Mouse (Mus musculus) thymus, postnatal 36 days (tissue): ENCODE measurements around the gene Sin3b.
"Not testable (repeated sequence)": the region's sequence is repeated elsewhere in the genome, so short reads cannot be mapped to it uniquely, and the experiment has no call there.

Experiments used
- DNase-seq, 2 experiments: peaks; one replicate each; pipeline ENCODE4 v3.0.0; 2022; ENCODE audit warnings: mixed read lengths in 2 of 2

The Sin3b gene

DNA sequence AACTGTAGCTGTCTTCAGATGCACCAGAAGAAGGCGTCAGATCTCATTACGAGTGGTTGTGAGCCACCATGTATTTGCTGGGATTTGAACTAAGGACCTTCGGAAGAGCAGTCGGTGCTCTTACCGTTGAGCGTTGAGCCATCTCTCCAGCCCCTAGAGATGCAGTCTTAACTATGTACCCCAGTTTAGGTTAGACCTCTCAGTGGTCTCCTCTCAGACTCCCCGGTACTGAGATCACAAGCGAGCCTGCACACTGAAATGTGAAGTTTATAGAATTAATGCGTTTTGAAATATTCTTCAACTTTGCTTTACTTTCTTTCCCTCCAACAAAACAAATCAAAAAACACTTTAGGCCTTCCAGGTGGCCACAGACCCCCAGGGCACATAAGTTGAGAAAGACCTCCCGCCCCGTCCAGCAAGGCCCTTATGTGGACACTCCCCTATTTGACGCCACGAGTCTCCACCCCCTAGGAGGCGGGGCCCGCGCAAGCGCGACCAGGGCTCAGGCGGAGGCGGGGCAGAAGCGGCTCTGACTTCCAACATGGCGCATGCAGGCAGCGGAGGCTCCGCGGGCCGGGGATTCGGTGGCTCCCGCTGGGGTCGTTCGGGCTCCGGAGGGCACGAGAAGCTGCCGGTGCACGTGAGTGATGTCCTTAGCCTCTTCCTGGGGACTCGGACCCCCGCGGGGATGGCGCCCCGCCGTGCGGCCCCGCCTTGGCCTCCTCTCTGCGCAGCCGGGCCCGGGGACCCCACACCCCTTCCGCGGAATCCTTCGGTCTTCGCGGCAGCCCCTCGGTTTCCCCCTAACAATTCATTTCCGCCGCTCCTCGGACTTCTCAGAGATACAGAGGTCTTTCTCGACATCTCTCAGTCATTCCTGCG is at the start of gene Sin3b:
Sin3b (plus strand) TSS at position 517 of the 882 bp plus-strand sequence.
- peak; percentile 94 to 97 for DNase-seq

DNA sequence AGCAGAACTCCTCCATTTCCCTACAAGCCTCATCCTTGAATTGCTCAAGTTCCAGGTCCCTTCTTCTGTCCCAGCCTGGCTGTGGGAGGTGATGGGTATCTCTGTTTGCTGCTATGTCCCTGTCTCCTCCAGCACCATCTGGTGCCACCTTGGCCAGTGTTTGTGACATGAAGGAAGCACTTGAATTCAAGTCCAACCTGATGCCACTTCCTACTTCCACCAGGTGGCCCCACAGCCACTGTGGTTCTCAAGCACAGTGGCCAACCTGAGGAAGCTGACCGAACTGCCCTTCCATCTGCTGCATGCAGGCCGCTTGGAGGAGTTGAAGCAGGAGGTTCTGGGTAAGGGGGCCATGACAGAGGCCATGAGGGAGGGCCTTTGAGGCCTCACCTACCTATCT is 48.9 kb upstream of the Sin3b start:
- no peak for DNase-seq

DNA sequence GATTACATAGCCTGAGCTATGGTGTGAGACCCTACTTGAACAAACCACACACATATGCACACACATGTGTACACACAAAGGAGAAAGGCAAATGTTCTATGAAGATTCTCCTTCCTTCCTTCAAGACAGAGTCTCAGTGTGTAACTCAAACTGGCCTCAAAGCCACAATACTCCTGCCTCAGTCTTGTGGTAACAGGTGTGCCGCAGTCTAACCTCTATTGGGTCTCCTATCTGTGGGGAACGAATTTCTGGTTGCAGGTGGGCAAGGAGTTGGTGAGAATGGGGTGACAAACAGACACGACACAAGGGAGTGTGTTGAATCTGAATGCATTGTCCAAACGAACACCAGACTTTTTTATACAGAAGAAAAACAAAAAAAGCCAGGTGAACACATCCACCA is 46.6 kb upstream of the Sin3b start:
- DNase-seq = peak; percentile 46 to 68

DNA sequence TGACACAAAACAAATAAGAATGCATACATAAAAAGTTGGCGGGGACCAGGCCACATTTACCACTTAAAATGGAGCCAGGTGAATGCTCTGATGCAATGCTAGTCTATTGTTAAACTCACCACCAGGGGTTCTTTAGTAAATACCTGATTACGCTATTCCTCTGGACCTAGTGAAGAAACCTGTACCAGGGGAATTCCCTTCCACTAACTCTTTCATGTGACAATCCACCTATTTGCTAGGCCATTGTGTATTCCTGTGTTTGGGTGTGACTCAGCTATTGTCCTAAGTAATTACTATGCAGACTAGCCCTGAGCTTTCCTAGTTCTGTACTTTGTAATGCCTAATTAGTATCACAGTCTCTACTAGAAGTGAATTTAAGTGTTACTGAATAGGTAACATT is 46.2 kb upstream of the Sin3b start:
- DNase-seq = not testable (repeated sequence)

DNA sequence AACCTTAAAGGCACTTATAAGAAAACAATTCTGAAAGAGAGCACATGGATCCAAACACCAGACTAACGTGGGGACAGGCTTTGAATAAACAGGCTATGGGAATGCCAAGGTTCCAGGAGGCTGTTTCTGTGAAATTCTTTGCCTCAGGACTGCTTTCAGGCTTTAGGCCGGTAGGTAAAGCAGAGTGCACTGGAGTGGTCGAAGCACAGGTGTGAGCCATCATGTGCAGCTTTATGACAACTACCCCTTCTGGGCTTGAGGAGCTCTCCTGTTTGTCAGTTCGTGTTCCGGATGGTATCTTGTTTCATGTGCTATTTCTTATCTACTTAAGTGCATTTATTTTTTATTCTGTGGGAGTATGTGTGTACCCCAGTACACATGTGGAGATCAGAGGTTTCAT is 45.8 kb upstream of the Sin3b start:
- DNase-seq = no peak

DNA sequence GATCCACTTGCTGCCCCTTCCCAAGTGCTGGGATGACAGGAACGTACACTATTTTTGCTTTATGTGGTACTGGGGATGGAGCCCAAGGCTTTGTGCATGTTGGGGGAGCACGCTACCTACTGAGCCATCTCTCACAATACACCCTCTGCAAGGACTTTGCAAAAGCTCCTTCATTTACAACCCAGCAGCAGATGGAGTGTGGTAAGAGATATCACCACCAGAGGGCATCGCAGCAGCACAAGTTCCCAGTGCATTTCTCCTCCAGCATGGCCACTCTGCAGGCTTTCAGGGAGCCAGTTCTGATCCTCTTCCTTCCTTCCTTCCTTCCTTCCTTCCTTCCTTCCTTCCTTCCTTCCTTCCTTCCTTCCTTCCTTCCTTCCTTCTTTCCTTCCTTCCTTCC is 43.0 kb upstream of the Sin3b start:
- peak; percentile 70 to 72 for DNase-seq

DNA sequence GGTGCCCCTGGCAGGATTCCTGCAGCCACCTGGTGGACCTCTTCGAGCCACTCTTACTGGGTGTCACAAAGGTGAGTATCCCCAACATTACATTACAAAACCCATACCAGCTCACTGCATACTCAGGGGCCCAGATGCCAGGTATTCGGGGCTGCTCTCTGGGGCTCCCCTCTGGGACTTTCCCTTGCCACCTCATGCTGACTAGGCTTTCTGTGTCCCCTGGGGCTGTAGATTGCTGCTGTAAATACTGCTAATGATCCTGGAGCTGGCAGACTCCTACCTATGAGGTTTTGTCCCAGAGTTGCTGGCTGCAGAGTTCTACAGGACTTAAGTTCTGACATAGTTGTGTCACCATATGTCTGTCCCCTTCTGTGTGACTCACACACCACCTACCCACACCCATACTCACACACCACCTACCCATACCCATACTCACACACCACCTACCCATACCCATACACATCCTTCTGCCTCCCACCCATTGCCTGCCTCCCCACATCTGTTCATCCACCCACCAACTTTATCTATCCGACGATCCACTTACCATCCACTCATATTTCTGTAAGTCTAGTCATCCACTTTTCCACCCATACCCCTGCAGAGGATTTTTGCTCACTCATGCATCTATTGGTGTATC is 40.9 kb upstream of the Sin3b start:
- no peak for DNase-seq

DNA sequence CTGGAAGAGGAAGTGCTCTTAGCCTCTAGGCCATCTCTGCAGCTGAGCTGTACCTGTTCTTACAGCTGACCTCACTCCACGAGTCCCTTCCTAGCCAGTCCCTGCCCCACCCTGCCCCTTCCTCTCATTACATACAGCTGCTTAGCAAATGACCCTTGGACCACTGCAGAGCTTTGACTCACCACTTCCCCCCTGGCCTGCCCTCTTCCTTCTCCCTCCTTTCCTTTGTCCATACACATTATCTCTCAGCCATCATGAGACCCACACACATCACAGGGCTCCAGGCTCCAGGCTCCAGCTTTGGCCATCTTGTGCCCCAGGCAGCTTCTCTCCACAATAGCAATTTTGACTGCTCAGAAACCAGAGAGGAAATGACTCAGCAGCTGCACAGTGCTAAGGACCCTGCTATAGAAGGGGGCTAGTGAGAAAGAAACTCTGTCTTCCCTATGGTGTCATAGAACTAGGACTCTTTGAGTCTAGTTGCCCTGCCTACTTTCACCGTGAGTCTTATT is 40.0 kb upstream of the Sin3b start:
- DNase-seq = no peak

DNA sequence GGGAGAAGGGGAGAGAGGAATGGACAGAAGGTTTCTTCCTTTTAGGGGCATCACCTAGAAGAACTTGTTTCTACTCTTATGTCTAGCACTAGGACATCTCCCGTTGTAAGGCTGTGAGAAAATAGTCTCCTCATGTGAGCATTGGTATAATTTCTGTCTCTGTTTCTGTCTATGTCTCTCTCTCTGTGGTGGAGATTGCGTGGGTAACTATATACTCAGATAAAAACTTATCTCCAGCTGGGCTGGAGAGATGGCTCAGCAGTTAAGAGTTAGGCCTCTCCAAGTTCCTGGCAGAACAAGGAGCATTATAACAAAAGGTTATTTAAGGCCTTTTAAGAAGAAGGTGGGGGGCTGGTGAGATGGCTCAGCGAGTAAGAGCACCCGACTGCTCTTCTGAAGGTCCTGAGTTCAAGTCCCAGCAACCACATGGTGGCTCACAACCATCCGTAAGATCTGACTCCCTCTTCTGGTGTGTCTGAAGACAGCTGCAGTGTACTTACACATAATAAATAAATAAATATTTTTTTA is 39.4 kb upstream of the Sin3b start:
- DNase-seq = not testable (repeated sequence)

DNA sequence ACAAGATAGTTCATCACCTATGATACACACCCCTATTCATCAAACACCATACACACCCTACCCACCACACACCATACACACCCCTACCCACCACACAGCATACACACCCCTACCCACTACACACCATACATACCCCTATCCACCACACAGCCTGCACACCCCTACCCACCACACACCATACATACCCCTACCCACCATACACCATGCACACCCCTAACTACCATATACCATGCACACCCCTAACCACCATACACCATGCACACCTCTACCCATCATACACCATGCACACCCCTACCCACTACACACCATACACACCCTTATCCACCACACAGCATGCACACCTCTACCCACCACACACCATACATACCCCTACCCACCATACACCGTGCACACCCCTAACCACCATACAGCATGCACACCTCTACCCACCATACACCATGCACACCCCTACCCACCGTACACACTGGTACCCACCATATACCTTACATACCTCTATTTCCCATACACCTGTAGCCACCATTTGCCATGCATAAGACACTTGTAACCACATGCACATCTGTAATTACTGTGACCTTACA is 24.6 kb upstream of the Sin3b start:
- DNase-seq = no peak

DNA sequence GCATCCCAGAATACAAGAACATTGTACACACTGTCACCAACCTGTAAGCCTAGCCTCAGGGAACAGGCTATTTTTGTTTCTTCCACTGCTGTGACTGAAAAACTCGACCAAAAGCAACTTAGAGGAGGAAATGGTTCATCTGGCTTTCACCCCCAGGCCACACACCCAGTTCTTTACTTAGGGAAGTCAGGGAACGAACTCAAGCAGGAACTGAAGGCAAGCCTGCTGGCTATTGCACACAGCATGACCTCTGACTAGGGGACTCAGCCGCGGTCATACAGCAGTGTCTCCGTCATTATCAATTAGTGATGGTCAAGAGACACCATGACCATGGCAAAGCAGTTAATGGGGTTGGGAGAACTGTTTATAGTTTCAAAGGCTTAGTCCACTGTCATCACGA is 10.5 kb upstream of the Sin3b start:
- no peak for DNase-seq

DNA sequence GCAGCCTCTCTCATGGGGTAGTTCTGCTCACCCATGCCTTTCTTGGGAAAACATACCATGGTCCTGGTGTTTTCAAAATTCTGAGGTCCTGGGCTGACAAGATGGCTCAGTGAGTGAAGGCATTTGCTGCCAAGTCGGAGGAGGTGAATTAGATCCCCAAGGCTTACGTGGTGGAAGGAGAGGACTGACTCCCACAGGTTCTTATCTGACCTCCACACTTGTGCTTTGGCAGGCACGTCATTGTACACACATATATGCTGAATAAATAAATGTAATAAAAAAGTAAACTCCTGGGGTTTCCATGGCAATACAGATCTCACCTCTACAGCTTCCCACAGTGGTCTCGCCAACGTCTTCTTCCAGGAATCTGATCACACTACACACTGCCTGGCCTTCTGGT is 6.5 kb upstream of the Sin3b start:
- no peak for DNase-seq

DNA sequence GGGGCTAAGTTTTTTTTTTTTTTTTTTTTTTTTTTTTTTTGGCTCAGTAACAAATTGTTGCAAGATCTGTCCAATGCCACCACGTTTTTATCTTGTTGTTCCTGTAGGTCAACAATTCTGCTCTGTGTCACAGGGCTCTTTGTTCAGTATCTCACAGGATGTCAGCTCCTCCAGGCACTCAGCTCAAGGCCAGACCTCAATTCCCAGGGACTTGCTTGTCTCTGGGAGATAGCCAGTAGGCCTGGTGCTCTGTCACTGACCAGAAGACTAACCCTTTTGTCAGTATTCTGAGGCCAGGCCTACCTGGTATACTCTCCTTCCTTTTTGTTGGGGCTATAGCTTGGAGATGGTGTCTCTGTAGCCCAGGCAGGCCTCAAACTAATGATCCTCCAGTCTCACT is 2.5 kb upstream of the Sin3b start:
- DNase-seq = no peak

DNA sequence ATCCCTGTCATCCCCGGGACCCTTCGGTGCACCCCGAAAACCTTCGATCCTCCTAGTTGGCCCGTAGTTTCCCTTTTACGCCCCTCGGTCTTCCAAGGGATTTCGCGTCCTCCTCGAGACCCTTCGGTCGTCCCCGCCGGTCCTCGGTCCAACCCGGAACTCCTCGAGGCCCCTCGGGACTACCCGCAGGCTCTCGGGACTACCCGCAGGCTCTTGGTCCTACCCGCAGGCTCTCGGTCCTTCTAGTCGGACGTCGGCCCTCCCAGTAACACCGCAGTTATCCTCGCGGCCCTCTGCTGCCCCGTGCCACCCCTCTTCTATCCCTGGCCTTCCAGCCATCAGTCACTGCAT is 541 bp downstream of the Sin3b start:
- no peak for DNase-seq

DNA sequence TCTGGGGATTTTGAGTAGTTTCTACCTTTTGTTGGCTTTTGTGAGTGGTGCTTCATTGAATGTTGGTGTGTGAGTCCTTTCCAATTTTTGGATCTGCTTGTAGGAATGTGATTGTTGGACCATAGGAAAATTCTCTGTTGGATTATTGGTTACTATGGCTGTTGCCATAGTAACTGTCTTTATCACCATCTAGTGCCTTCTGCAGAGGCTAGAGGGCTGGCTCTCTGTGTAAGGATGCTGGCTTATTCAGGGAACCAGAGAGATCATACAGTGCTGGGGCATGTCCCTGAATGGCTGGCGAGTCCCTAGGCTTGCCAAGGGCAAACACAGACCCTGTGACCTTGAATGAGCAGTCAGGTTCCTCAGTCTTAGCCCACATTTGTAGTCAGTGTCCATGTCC is 5.6 kb downstream of the Sin3b start:
- DNase-seq = no peak

DNA sequence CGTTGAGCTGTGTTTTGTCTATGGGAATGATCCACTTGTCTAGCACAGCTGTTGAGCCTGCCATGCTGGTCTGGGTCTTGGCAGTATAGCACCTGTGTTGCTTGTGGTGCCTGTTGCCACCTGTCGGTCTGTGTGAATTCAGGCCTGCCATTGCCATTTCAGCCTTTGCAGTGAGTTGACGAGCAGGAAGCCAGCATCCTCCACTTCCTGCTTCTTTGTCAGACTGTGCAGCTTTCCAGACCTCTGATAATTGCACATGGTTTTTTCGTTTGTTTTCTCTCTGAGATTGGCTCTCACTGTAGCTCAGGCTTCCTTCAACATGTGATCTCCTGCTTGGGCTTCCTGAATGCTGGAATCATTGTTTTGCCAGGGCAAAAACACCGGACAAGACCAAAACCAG is 11.9 kb downstream of the Sin3b start:
- peak; percentile 61 to 80 for DNase-seq

DNA sequence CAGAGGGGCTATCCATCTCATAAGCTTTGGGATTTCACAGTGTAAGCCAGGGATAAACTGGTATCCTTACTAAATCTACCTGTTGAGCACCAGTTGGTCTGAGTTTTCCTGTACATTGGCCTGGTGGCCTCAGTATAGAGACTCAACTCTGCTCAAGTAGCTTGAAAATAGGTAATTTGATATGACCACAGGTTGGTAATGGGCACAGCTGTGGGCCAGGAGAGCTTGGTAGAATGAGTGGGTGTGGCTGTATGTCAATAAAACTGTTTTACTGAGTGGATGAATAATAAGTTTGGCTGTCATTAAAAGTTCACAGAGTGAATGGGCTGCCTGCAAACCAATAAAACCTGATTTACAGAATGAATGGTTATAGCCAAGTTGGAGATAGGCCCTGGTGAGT is 13.8 kb downstream of the Sin3b start:
- no peak for DNase-seq

DNA sequence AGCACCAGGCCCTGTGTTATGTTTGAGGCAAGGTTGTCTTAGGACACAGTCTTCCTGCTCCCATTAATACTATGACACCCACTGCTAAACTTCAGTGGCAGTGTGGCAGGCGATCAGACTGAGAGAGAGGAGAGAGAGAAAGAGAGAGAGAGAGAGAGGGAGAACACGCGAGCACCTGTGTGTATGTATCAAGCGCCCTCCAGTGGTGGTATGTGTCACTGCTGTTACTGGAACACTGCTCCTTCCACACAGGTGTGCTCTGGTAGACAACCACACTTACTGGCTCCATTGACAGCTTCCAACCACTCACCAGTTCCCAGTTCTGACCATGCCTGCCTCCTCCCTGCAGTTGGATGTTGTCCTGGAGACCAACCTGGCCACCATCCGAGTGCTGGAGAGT is 23.0 kb downstream of the Sin3b start:
- peak; percentile 63 to 66 for DNase-seq

DNA sequence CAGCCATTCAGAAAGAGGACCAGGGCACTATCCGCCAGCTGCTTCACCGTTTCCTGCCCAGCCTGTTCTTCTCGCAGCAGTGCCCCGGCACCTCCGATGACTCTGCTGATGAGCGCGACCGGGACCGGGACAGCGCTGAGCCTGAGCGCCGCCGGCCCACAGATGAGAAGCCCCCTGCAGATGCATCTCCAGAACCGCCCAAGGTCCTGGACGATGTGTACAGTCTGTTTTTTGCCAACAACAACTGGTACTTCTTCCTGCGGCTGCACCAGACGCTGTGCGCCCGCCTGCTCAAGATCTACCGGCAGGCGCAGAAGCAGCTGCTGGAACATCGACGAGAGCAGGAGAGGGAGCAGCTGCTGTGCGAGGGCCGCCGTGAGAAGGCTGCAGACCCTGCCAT is 26.8 kb downstream of the Sin3b start:
- DNase-seq = peak; percentile 1 to 4

DNA sequence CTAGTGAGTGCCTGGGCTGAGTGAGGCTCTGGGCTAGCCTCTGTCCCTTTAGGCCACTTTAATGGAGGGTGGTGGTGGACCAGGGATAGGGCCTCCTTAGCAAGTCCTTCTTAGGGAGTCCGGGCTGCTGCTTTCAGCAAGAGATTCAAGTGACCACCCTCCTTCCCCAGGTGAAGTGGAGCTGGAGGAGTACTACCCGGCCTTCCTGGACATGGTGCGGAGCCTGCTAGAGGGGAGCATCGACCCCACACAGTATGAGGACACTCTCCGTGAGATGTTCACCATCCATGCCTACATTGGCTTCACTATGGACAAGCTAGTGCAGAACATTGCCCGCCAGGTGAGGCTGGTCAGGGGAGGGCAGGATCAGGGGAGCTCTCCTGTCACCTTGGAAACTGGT is 27.2 kb downstream of the Sin3b start:
- peak; percentile 0 to 2 for DNase-seq

DNA sequence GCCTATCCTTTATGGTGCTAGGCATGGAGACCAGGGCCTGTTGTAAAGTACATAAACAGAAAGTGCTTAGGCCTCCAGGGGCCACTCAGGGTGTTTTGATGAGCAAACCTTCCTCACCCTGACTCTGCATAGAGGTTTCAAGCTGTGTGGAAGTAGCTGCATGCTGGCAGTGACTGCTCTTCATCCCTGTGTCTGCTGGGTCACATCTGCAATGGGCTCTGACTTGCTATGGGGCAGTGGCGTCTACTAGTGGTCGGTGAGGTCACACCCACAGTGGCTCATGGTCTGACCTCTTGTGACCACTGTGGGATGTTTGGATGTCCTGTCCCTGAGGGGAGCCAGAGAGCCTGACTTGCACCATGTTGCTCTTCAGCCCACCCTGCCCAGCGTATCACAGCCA is 28.0 kb downstream of the Sin3b start:
- DNase-seq = peak; percentile 0 to 2

DNA sequence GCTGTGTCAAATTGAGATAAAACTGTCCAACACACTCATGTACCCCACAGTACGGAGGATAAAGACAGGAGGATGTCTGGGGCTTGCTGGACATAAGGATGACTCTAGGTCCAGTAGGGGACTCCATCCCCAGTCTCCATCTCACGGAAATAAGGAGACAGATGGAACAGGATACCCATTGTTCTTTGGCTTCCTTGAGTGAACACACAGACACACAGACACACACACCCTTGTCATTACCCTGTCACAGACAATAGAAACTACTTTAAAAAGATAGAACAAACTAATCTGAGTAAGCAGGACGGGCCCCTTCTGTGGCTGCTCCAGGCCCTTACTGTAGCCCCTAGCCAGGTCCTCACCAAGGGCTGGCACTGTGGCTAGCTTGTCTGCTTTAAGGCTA is 29.2 kb downstream of the Sin3b start:
- no peak for DNase-seq

DNA sequence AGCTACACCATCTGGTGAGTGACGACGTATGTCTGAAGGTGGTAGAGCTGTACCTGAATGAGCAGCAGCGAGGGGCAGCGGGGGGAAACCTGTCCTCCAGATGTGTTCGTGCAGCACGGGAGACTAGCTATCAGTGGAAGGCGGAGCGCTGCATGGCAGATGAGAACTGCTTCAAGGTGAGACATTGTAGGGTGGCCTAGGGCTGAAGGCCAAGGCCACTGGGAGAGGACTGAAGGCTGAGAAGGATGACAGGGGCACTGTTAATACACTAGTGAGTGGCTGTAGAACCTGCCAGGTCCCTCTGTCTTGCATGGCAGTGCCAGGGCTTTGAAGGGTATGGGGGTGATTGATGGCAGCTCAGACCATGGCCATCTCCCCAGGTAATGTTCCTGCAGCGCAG is 30.1 kb downstream of the Sin3b start:
- no peak for DNase-seq

DNA sequence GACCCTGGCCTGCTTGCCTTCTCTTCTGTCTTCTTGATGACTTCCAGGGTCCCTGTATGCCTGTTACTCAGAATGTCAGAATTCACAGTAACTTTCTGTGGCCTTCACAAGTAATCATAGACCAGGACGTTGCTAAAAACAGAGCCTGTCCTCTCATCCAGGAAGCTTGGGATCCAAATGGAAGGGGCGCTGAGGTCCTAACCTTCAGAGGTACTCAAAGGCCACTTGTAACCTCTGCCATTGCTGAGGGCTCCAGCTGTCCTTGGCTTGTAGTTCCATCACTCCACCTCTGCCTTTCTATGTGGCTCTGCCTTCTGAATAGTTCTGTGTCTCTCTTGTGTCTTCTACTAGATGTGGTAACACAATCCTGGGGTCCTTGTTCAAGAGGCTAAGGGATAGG is 30.7 kb downstream of the Sin3b start:
- DNase-seq = no peak
